Mouse (Mus musculus) kidney, postnatal 0 days (tissue): ENCODE results near the gene Prrt1. TPM values are rescaled to one million over a fixed set of nuclear protein-coding genes. Genes with fewer than 3 reads are reported as not detected.
A peak's percentile ranks its signal among the peaks of the same experiment; 100 is the strongest.

Experiments
- ATAC-seq: fragments of 200-750 bp; cut with Nextera tagmentation; replicated peaks from 2 replicates; pipeline ENCODE4 v1.8.0; 2017; ENCODE audit warnings: low read depth, moderate number of reproducible peaks, moderate TSS enrichment, moderate library complexity; ENCODE audit not compliant: low FRiP score
- DNase-seq: peaks from one replicate; pipeline ENCODE4 v3.0.0-alpha.2; 2016; ENCODE audit warnings: low spot score
- H3K27ac ChIP-seq: fragments of 300-500 bp; sonication (generic); 2 replicates; pipeline ENCODE4 v1.5.1; 2014; ENCODE audit warnings: mild to moderate bottlenecking
- H3K27me3 ChIP-seq: fragments of 300-500 bp; sonication (generic); 2 replicates; pipeline ENCODE4 v1.6.1; 2014; ENCODE audit warnings: low read length, mixed read lengths; ENCODE audit not compliant: insufficient read depth
- H3K36me3 ChIP-seq: fragments of 300-500 bp; sonication (generic); 2 replicates; pipeline ENCODE4 v1.6.1; 2014; ENCODE audit warnings: low read length, mixed read lengths; ENCODE audit not compliant: insufficient read depth
- H3K4me1 ChIP-seq: fragments of 300-500 bp; sonication (generic); replicated peaks from 2 replicates; pipeline ENCODE4 v1.6.1; 2014; ENCODE audit warnings: antibody characterized with exemption, low read length, mixed read lengths; ENCODE audit not compliant: insufficient read depth
- H3K4me2 ChIP-seq: fragments of 300-500 bp; sonication (generic); 2 replicates; pipeline ENCODE4 v1.6.1; 2014; ENCODE audit warnings: mild to moderate bottlenecking, low read length, moderate library complexity, mixed read lengths
- H3K4me3 ChIP-seq: fragments of 300-500 bp; sonication (generic); replicated peaks from 2 replicates; pipeline ENCODE4 v1.5.1; 2014; ENCODE audit warnings: low read depth, low read length
- H3K9ac ChIP-seq: fragments of 300-500 bp; sonication (generic); 2 replicates; pipeline ENCODE4 v1.6.1; 2014; ENCODE audit warnings: low read depth, low read length
- H3K9me3 ChIP-seq: fragments of 300-500 bp; sonication (generic); replicated peaks from 2 replicates; pipeline ENCODE4 v1.6.1; 2016; ENCODE audit warnings: low read length, inconsistent platforms, mixed read lengths
- CTCF ChIP-seq: IDR thresholded peaks from 2 replicates; pipeline ENCODE4 v1.5.1; 2016; ENCODE audit warnings: antibody characterized with exemption, low read depth, mild to moderate bottlenecking, moderate library complexity
- WGBS: fragments of 180-500 bp; shearing (Covaris S2); extraction: QIAGEN DNeasy Blood & Tissue Kit; methylation state at CpG from one replicate; pipeline ENCODE4 v1.1.7; 2014; 5-methylcytosine and 5-hydroxymethylcytosine counted together
- polyA plus RNA-seq: library from polyadenylated mRNA; unstranded; fragments of >200 nt; fragmentation: Nextera tagmentation; extraction: Ambion mirVana; gene quantifications from 2 replicates; pipeline ENCODE4 v1.2.1, GENCODE M21; 2015

Gene Prrt1
- polyA plus RNA-seq, 1 experiment from 2014 or later, result 0.55 TPM

DNA sequence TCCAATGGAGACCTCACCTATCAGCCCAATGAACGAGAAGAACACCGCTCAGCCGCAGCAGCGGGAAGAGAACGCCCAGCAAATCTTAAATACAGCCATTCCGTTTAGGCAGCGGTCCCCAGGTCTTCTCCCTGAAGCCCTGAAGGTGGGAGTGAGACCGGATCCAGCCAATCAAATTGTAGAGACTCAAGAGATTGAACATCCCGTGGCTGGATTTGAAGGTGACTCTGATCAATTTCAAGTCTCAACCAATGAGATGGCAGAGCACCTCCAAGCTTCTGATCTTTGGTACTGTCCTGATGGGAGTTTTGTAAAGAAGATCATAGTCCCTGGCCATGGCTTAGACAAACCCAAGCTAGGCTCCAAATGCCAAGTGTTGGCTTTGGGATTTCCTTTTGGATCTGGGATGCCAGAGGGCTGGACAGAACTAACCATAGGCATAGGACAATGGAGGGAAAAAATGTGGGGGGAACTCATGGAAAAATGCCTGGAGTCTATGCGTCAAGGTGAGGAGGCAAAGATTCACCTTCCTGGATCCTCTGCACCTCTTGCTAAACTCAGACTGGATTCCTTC, 16.0 kb downstream of the Prrt1 start:
- ATAC-seq, result no peak
- peak overlapping the region; percentile 51 for H3K4me3 ChIP-seq
- H3K36me3 ChIP-seq, result peaks cover 12% of the 10 kb centered on the region; the same call in 1 of the 2 replicates
- peaks cover 24% of the 10 kb centered on the region for H3K4me1 ChIP-seq
- H3K27ac ChIP-seq, result peak overlapping the region; percentile 79; the same call in 1 of the 2 replicates
- TF ChIP-seq CTCF, result no peak
- no peak for DNase-seq
- no peaks in the 10 kb centered on the region for H3K9me3 ChIP-seq
- peak overlapping the region; percentile 61 for H3K9ac ChIP-seq
- WGBS, result 56% methylated on average over 10 of the region's 10 CpGs
- peak overlapping the region; percentile 77 for H3K4me2 ChIP-seq
- no peaks in the 10 kb centered on the region for H3K27me3 ChIP-seq

DNA sequence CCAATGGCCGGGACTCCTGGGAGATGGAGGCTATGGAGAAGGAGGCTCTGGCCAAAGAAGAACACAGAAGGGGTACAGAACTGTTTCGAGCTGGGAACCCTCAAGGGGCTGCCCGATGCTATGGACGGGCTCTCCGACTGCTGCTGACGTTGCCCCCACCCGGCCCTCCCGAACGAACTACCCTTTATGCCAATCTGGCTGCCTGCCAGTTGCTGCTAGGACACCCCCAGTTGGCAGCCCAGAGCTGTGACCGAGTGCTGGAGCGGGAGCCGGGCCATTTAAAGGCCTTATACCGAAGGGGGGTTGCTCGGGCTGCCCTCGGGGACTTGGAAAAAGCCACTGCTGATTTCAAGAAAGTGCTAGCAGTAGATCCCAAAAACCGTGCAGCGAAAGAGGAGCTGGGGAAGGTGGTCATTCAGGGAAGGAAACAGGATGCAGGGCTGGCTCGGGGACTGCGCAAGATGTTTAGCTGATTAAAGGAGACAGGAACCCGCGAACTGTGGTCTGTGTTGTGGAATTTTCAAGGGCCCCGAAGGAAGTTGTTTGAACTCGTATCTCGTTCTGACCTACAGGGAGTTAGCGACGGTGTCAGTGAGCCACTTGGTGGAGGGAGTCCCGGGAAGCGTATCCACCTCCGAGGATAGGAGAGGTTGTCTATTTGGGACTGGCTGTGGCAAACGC, 16.6 kb downstream of the Prrt1 start:
- Histone ChIP-seq H3K4me2 (peak overlapping the region; percentile 77), H3K4me1 (peaks cover 19% of the 10 kb centered on the region), H3K9me3 (no peaks in the 10 kb centered on the region), H3K27me3 (no peaks in the 10 kb centered on the region), H3K36me3 (peaks cover 18% of the 10 kb centered on the region; the same call in 1 of the 2 replicates), H3K4me3 (no peak overlapping the region), H3K9ac (no peak overlapping the region), H3K27ac (no peak overlapping the region)
- no peak for ATAC-seq
- WGBS, result 87% methylated on average over 30 of the region's 30 CpGs
- no peak for DNase-seq
- no peak for TF ChIP-seq CTCF

DNA sequence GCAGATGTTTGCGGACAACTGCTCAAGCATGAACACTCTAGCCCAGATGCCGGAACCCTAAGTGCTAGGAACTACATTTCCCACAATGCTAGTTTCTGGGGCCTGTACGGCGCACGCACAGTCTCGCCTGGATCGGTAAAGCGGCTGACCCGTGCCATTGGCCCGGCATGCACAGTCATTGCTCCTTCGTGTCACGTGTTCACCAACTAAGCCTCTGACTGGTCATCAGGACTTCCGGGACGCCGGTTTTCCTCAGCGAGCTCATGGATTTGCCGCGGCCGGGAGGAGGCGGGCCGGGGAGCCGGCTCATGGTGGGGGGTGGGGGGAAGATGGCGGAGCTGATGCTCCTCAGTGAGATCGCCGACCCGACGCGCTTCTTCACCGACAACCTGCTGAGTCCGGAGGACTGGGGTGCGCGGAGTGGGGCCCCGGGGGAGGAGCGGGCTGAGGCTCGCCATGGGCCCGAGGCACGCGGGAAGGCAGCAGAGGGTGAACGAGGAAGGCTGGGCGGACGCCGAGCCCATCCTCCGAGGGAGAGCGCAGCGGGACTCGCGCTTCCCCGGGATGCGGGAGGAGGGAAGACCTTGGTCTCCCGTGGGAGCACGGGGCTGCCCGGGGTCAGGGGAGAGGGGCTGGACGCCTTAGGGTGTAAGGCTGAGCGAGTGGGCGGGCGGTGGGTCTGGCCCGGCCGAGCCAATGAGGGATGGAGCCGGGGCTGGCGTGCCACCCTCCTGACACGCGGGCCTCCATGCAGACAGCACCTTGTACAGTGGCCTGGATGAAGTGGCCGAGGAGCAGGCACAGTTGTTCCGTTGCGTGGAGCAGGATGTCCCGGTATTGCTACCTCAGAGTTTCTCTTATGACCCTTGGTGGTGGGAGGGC, 17.8 kb downstream of the Prrt1 start, which contains the start of gene Atf6b:
Atf6b (plus strand) TSS at position 241 of the 882 bp plus-strand sequence.
- Histone ChIP-seq H3K4me3 (peak within 1 kb of the TSS; percentile 99), H3K27me3 (no peaks in the 10 kb centered on the region), H3K4me1 (peaks cover 15% of the 10 kb centered on the region), H3K9ac (peak within 1 kb of the TSS; percentile 85), H3K36me3 (peaks cover 29% of the 10 kb centered on the region), H3K4me2 (peak within 1 kb of the TSS; percentile 83), H3K9me3 (no peaks in the 10 kb centered on the region), H3K27ac (peak within 1 kb of the TSS; percentile 69)
- ATAC-seq (peak; percentile 96), DNase-seq (peak; percentile 99)
- TF ChIP-seq CTCF, result no peak; the same call in 1 of the 2 replicates
- under 1% methylated on average over 60 of the region's 66 CpGs for WGBS

DNA sequence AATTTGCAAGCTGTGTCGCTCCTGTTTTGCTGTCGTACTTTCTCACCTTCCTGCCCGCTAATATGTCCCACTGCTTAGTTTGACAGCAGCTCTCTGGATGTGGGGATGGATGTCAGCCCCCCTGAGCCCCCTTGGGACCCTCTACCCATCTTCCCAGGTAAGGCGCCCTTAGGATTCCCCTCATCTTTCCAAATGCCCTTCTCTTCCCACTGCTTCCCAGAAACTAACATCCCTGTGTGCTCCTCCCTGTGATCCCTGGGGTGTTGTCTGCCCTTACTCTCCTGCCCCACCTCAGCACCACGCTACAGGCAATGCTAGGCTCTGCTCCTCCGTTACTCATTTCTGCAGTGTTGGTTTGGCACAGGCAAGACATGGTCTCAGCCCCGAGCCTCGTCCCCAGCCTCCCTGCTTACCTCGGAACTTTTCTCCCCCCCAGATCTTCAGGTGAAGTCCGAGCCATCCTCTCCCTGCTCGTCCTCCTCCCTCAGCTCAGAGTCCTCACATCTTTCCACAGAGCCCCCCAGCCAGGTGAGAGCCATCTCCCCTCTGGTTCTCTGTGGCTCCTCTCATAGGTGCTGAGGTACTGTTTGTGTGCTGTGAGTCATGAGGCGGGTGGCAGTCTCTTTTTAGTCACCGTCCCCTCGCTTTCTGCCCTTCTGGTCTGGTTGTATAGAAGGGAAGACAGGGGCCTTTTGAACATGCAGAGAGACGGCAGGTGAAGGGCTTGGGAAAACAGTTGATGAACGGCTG, 19.0 kb downstream of the Prrt1 start:
- TF ChIP-seq CTCF, result no peak
- no peak overlapping the region for H3K9ac ChIP-seq
- DNase-seq (no peak), ATAC-seq (no peak)
- peaks cover 39% of the 10 kb centered on the region for H3K36me3 ChIP-seq
- peaks cover 15% of the 10 kb centered on the region for H3K4me1 ChIP-seq
- H3K4me2 ChIP-seq, result peak overlapping the region; percentile 83; the same call in 1 of the 2 replicates
- no peaks in the 10 kb centered on the region for H3K9me3 ChIP-seq
- WGBS, result 70% methylated on average over 16 of the region's 16 CpGs
- 0 out of 2 replicates have a peak overlapping the region, but pooled peaks have one; percentile 99 for H3K4me3 ChIP-seq
- H3K27ac ChIP-seq, result no peak overlapping the region
- H3K27me3 ChIP-seq, result no peaks in the 10 kb centered on the region

DNA sequence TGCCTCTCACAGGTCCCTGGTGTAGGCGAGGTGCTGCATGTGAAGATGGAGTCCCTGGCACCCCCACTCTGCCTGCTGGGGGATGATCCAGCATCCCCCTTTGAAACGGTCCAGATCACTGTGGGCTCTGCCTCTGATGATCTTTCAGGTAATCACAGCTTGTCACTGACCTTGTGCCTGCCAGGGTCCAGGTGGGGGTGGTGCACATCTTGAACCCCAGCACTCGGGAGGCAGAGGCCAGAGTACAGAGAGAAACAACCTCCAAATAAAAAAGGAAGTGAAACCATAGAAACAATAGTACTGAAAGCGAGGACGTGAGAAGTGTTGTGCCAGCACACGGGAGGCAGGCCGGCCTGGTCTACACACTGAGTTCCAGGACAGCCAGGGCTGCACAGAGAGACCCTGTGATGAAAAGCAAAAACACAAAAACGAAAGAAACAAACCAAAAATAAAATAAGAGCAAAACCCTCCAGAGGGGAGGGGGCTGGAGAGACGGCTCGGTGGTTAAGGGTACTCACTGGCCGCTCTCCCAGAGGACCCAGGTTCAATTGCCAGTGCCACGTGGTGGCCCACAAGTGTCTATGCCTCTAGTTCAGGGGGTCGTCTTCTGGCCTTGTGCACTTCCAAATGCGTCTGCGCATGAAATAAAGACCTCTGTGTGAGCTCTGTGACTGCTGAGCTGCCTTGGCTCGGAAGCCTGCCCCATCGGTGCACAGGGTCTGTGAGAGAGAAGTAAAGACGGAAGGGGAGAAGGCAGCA, 20.0 kb downstream of the Prrt1 start:
- peaks cover 40% of the 10 kb centered on the region for H3K36me3 ChIP-seq
- TF ChIP-seq CTCF, result no peak

More for the DNA sequence above, 20.0 kb downstream of the Prrt1 start:
- DNase-seq (no peak), ATAC-seq (no peak)
- Histone ChIP-seq H3K9ac (no peak overlapping the region), H3K4me1 (peaks cover 15% of the 10 kb centered on the region), H3K9me3 (no peaks in the 10 kb centered on the region), H3K27ac (no peak overlapping the region), H3K4me3 (no peak overlapping the region), H3K27me3 (no peaks in the 10 kb centered on the region), H3K4me2 (no peak overlapping the region)
- 85% methylated on average over 18 of the region's 18 CpGs for WGBS
